Mouse (Mus musculus) neural tube, embryonic 11.5 days (tissue): Measurements from ENCODE around the gene Casr. TPM values are rescaled to one million over a fixed set of nuclear protein-coding genes. Genes with fewer than 3 reads are reported as not detected.

ENCODE experiments used
- ATAC-seq: fragments of 200-750 bp; cut with Nextera tagmentation; 2 replicates; pipeline ENCODE4 v1.8.0; 2017; ENCODE audit warnings: moderate number of reproducible peaks, mild to moderate bottlenecking, moderate TSS enrichment, moderate library complexity; ENCODE audit not compliant: insufficient read depth, low FRiP score, low TSS enrichment
- DNase-seq: peaks from one replicate; pipeline ENCODE4 v3.0.0-alpha.2; 2015; ENCODE audit warnings: low spot score
- H3K27ac ChIP-seq: fragments of 300-500 bp; sonication (generic); 2 replicates; pipeline ENCODE4 v1.5.1; 2014; ENCODE audit warnings: low read depth, mild to moderate bottlenecking, low read length
- H3K27me3 ChIP-seq: fragments of 300-500 bp; sonication (generic); 2 replicates; pipeline ENCODE4 v1.6.1; 2014; ENCODE audit warnings: mild to moderate bottlenecking, low read length, mixed read lengths; ENCODE audit not compliant: control insufficient read depth, insufficient read depth
- H3K36me3 ChIP-seq: fragments of 300-500 bp; sonication (generic); 2 replicates; pipeline ENCODE4 v1.6.1; 2014; ENCODE audit warnings: mild to moderate bottlenecking, low read length, moderate library complexity, mixed read lengths; ENCODE audit not compliant: control insufficient read depth, insufficient read depth
- H3K4me1 ChIP-seq: fragments of 300-500 bp; sonication (generic); 2 replicates; pipeline ENCODE4 v1.6.1; 2014; ENCODE audit warnings: low read length, mixed read lengths; ENCODE audit not compliant: control insufficient read depth, insufficient read depth
- H3K4me2 ChIP-seq: fragments of 300-500 bp; sonication (generic); 2 replicates; pipeline ENCODE4 v1.6.1; 2014; ENCODE audit warnings: low read depth, mild to moderate bottlenecking, moderate library complexity
- H3K4me3 ChIP-seq: fragments of 300-500 bp; sonication (generic); 2 replicates; pipeline ENCODE4 v1.5.1; 2014; ENCODE audit warnings: low read depth, low read length
- H3K9ac ChIP-seq: fragments of 300-500 bp; sonication (generic); 2 replicates; pipeline ENCODE4 v1.6.1; 2014; ENCODE audit warnings: mild to moderate bottlenecking, low read length
- H3K9me3 ChIP-seq: fragments of 300-500 bp; sonication (generic); 2 replicates; pipeline ENCODE4 v1.6.1; 2016; ENCODE audit warnings: low read length; ENCODE audit not compliant: control insufficient read depth
- WGBS: fragments of 180-500 bp; shearing (Covaris S2); extraction: QIAGEN DNeasy Blood & Tissue Kit; methylation state at CpG from one replicate; pipeline ENCODE4 v1.1.7; 2014; 5-methylcytosine and 5-hydroxymethylcytosine counted together
- polyA plus RNA-seq: library from polyadenylated mRNA; unstranded; fragments of >200 nt; fragmentation: Nextera tagmentation; extraction: Ambion mirVana; gene quantifications from 2 replicates; pipeline ENCODE4 v1.2.1, GENCODE M21; 2014

The Casr gene
- polyA plus RNA-seq, result not detected in 2 replicates

DNA sequence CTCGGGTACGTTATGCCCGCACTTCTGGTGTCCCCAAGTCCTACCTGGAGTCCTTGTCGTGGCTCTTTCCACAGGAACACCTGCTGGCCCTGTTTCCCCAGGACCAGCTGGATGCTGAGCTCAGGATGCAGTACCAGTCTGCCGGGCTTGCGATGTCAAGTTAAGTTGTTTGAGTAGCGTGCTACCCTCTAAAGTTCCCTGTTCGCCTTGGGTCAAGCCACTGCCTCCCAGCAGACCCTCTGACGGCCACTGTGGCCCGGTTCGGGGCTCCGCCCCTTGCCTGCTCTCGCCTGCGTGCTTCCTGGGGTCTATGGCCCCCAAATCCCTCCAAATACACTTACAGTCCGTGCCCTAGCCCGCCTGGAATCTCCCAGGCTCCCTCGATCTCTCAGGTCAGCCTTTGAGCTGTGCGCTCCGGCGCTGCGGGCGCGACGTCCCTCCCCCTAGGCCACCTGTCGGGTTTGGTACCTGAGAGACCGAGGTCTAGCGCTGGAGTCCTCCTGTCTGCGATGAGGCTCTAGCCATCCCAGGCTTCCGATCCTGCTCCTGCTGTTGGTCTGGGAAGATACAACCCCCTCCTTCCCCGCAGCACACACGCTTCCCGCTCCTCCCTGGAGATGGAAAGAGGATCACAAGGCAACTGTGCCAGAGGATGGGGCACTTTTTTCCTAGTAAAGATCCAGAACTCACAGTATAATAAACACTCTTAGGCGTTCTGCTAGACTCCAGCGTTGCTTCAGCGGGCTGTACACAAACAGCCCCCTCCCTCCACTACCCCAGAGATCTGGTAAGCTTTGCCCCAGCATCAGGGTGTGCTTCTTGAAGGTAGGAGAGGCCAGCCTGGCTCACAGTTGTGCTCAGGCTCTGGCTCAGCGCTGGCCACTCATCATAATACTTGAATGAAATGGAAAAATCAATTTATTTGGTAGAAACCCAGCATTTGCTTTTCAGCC lies at the start of gene Casr:
Casr (minus strand) TSS at position 756 of the 953 bp plus-strand sequence.
- Histone ChIP-seq H3K4me2 (peak within 1 kb of the TSS; percentile 78), H3K4me1 (0 out of 2 replicates have a peak, but pooled peaks cover 4% of the 10 kb centered on the region), H3K9me3 (no peaks in the 10 kb centered on the region), H3K27me3 (0 out of 2 replicates have a peak, but pooled peaks cover 8% of the 10 kb centered on the region), H3K4me3 (peak within 1 kb of the TSS; percentile 33), H3K9ac (0 out of 2 replicates have a peak within 1 kb of the TSS, but pooled peaks have one; percentile 0), H3K27ac (no peak within 1 kb of the TSS), H3K36me3 (no peaks in the 10 kb centered on the region)
- no peak for DNase-seq
- ATAC-seq, result no peak
- 3% methylated on average over 36 of the region's 36 CpGs for WGBS

GRCm38 (mm10) chr16:36602632-36603031 lies 40.7 kb upstream of the Casr start:
- no peak overlapping the region for H3K4me3 ChIP-seq
- H3K4me1 ChIP-seq, result no peaks in the 10 kb centered on the region
- no peak overlapping the region for H3K27ac ChIP-seq
- no peak overlapping the region for H3K4me2 ChIP-seq
- no peaks in the 10 kb centered on the region for H3K27me3 ChIP-seq
- ATAC-seq (no peak), DNase-seq (no peak)
- WGBS, result 85% methylated on average over 3 of the region's 3 CpGs
- H3K36me3 ChIP-seq, result no peaks in the 10 kb centered on the region
- no peaks in the 10 kb centered on the region for H3K9me3 ChIP-seq
- H3K9ac ChIP-seq, result no peak overlapping the region

DNA sequence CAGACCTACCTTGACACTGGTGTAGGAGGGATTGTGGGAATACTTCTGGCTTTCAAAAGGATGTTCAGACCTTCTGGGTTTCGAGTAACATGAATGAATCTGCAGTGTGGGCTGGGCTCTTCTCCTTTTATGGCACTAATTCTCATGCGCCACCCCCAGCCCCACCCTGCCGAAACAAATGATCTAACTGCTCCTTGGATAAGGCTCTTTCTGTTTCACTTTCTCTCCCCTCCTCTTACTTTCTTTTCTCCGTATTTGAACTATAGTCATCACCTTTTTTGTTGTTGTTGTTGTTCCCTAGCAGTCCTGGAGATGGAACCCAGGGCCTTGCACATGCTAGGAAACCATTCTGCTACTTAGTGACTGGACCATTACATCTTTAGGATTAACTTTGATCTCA lies 36.3 kb upstream of the Casr start:
- ATAC-seq (no peak), DNase-seq (no peak)
- Histone ChIP-seq H3K36me3 (no peaks in the 10 kb centered on the region), H3K4me1 (no peaks in the 10 kb centered on the region), H3K4me2 (no peak overlapping the region), H3K27ac (no peak overlapping the region), H3K9me3 (no peaks in the 10 kb centered on the region), H3K27me3 (no peaks in the 10 kb centered on the region), H3K9ac (no peak overlapping the region), H3K4me3 (no peak overlapping the region)
- 83% methylated on average over 4 of the region's 4 CpGs for WGBS

DNA sequence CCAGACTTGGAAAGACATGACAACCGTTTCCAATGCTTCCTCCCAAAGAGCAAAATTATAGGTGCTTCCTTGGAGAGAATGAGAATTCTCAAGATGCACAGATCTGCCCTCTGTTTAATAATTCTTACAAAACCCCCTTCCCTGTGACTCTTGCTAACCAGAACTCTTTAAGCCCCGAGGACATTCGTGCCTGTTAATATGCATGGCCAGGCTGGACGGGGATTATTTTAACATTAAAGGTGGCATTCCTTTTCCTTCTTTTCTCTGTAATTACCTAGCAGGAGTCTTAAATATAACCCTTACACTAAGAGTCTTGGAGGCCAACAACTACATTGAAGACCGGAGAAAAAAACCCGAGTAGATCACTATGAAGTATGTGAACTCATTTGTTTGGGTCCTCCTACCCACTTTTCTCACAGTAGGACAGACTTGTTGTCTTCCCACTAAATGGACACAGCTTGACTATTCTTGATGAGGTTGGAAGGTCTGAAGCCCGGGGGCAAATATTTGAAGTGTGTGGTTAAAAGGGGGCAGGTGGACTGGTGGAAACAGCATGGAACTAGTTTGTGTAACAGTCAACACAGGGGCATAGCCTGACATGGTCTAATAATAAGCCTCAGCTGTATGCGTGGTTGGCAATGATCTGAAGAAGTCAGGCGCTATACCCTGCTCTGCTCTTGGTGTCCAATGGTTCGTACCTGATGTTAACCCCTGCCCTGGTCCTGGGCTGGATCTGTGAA lies 34.9 kb upstream of the Casr start:
- DNase-seq (no peak), ATAC-seq (no peak)
- no peaks in the 10 kb centered on the region for H3K27me3 ChIP-seq
- H3K4me1 ChIP-seq, result no peaks in the 10 kb centered on the region
- H3K9me3 ChIP-seq, result no peaks in the 10 kb centered on the region
- no peak overlapping the region for H3K27ac ChIP-seq
- H3K4me2 ChIP-seq, result no peak overlapping the region
- no peaks in the 10 kb centered on the region for H3K36me3 ChIP-seq
- H3K9ac ChIP-seq, result no peak overlapping the region
- H3K4me3 ChIP-seq, result no peak overlapping the region
- 90% methylated on average over 10 of the region's 10 CpGs for WGBS

GRCm38 (mm10) chr16:36589898-36590297 lies 28.0 kb upstream of the Casr start:
- 88% methylated on average over 1 of the region's 1 CpGs for WGBS

GRCm38 (mm10) chr16:36587971-36588370 lies 26.0 kb upstream of the Casr start:
- no peaks in the 10 kb centered on the region for H3K27me3 ChIP-seq
- no peak overlapping the region for H3K9ac ChIP-seq
- no peak for ATAC-seq
- no peak overlapping the region for H3K4me2 ChIP-seq
- DNase-seq, result no peak
- H3K9me3 ChIP-seq, result no peaks in the 10 kb centered on the region
- no peaks in the 10 kb centered on the region for H3K36me3 ChIP-seq
- 76% methylated on average over 4 of the region's 4 CpGs for WGBS
- H3K4me1 ChIP-seq, result no peaks in the 10 kb centered on the region
- no peak overlapping the region for H3K27ac ChIP-seq
- no peak overlapping the region for H3K4me3 ChIP-seq

More at GRCm38 (mm10) chr16:36589898-36590297, 28.0 kb upstream of the Casr start:
- no peaks in the 10 kb centered on the region for H3K9me3 ChIP-seq
- H3K27me3 ChIP-seq, result no peaks in the 10 kb centered on the region
- no peaks in the 10 kb centered on the region for H3K4me1 ChIP-seq
- H3K4me3 ChIP-seq, result no peak overlapping the region
- ATAC-seq (no peak), DNase-seq (no peak)
- H3K4me2 ChIP-seq, result no peak overlapping the region
- no peaks in the 10 kb centered on the region for H3K36me3 ChIP-seq
- H3K9ac ChIP-seq, result no peak overlapping the region
- H3K27ac ChIP-seq, result no peak overlapping the region

DNA sequence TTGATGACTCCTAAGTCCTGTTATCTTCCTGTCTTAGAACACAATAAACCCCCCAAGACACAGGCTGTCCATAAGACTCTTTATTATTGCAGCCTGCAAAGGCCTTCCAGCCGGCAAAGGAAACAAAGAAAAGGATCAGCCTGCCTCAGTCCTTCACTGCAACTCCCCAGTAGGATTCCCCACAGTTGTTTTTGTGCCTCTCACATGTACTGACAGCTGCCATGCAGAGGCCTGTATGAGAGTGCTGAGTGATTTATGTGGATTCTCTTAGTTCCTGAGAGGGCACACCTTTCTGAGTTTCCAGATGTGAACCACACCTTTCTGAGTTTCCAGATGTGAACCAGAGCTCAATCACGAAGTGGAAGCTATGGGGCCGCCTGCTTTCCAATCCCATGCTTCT lies 20.1 kb upstream of the Casr start:
- no peak for ATAC-seq
- Histone ChIP-seq H3K27ac (no peak overlapping the region), H3K27me3 (no peaks in the 10 kb centered on the region), H3K4me3 (no peak overlapping the region), H3K36me3 (no peaks in the 10 kb centered on the region), H3K9me3 (no peaks in the 10 kb centered on the region), H3K4me1 (no peaks in the 10 kb centered on the region), H3K9ac (no peak overlapping the region), H3K4me2 (no peak overlapping the region)
- 47% methylated on average over 3 of the region's 3 CpGs for WGBS
- DNase-seq, result no peak

- Histone ChIP-seq H3K4me2 (no peak overlapping the region), H3K27me3 (no peaks in the 10 kb centered on the region), H3K9ac (no peak overlapping the region), H3K4me3 (no peak overlapping the region), H3K36me3 (no peaks in the 10 kb centered on the region), H3K9me3 (no peaks in the 10 kb centered on the region), H3K27ac (no peak overlapping the region), H3K4me1 (no peaks in the 10 kb centered on the region)
- ATAC-seq, result no peak
- 80% methylated on average over 8 of the region's 8 CpGs for whole genome bisulfite sequencing
- DNase-seq, result no peak
Measured at GRCm38 (mm10) chr16:36571942-36572341, 10.0 kb upstream of the Casr start.
